Mouse (Mus musculus) embryonic facial prominence, embryonic 13.5 days (tissue): Measurements from ENCODE around the gene Pla2g12b. TPM values are rescaled to one million over a fixed set of nuclear protein-coding genes. Genes with fewer than 3 reads are reported as not detected.

Source experiments
- ATAC-seq: fragments of 200-750 bp; cut with Nextera tagmentation; 2 replicates; pipeline ENCODE4 v1.8.0; 2017; ENCODE audit warnings: low read depth; ENCODE audit not compliant: insufficient number of reproducible peaks, insufficient read depth, low FRiP score, low TSS enrichment
- H3K27ac ChIP-seq: fragments of 300-500 bp; sonication (generic); 2 replicates; pipeline ENCODE4 v1.5.1; 2015; ENCODE audit warnings: moderate library complexity, mild to moderate bottlenecking, inconsistent platforms
- H3K27me3 ChIP-seq: fragments of 300-500 bp; sonication (generic); 2 replicates; pipeline ENCODE4 v1.6.1; 2015; ENCODE audit warnings: mild to moderate bottlenecking, inconsistent platforms
- H3K36me3 ChIP-seq: fragments of 300-500 bp; sonication (generic); 2 replicates; pipeline ENCODE4 v1.6.1; 2015; ENCODE audit warnings: mild to moderate bottlenecking, inconsistent platforms
- H3K4me1 ChIP-seq: fragments of 300-500 bp; sonication (generic); 2 replicates; pipeline ENCODE4 v1.6.1; 2015; ENCODE audit warnings: inconsistent platforms
- H3K4me2 ChIP-seq: fragments of 300-500 bp; sonication (generic); 2 replicates; pipeline ENCODE4 v1.6.1; 2015; ENCODE audit warnings: moderate library complexity, mild to moderate bottlenecking, inconsistent platforms
- H3K4me3 ChIP-seq: fragments of 300-500 bp; sonication (generic); 2 replicates; pipeline ENCODE4 v1.5.1; 2015; ENCODE audit warnings: mild to moderate bottlenecking, inconsistent platforms
- H3K9ac ChIP-seq: fragments of 300-500 bp; sonication (generic); 2 replicates; pipeline ENCODE4 v1.6.1; 2015; ENCODE audit warnings: mild to moderate bottlenecking, inconsistent platforms
- H3K9me3 ChIP-seq: fragments of 300-500 bp; sonication (generic); 2 replicates; pipeline ENCODE4 v1.6.1; 2016; ENCODE audit warnings: inconsistent platforms
- WGBS: fragments of 180-500 bp; shearing (Covaris S2); methylation state at CpG from one replicate; pipeline ENCODE4 v1.1.7; 2015; ENCODE audit warnings: mixed read lengths; 5-methylcytosine and 5-hydroxymethylcytosine counted together
- polyA plus RNA-seq: library from polyadenylated mRNA; unstranded; fragments of >200 nt; fragmentation: Nextera tagmentation; extraction: Ambion mirVana; gene quantifications from 2 replicates; pipeline ENCODE4 v1.2.1, GENCODE M21; 2015

Pla2g12b gene
- polyA plus RNA-seq, result 0.65 TPM in 1 of 2 replicates, not detected in the other

DNA sequence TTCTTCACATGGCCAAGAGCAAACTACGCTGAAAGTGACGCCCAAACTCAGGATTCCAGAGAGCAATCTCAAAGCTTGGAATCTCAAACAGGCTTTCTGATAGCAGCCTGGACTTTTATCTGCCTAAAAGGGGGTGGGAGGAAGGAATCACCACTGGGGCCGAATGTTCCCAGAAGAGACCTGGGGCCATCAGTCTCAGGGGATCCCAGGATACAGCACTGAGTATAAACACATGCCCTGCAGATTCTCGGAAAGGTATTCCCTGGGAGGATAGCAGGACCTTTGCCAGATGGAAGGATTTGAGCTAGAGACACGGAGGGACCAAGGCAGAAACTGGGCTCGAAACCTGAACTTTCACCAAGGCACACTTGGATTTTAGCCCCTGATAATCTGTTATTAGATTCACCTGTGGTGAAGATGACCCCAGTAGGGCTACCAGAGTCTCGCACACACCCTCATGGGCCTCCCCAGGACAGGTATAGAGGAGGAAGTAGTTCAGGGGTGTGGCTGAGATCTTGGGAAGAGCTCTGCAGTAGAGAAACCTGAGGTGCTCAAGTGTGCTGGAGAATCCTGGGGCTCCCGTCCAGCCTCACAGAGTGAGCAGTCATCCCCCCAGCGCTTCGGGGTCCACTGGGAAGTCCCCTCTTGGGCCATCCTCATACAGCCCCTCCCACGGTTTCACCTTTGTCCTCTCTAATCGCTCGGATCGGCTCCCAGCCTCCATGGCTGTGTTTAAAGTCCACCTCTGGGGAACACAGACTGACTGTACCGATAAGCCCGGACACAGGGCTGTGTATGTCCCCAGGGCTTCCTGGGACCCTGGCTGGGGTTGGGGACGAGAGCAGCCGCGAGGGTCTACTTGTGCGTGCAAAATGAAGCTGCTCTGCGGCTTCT, at the start of gene Pla2g12b:
Gene Pla2g12b (plus strand): TSS at position 762 of the 894 bp plus-strand sequence.
- Histone ChIP-seq H3K9ac (no peak within 1 kb of the TSS), H3K27me3 (no peaks in the 10 kb centered on the region), H3K27ac (no peak within 1 kb of the TSS), H3K4me2 (no peak within 1 kb of the TSS), H3K4me1 (no peaks in the 10 kb centered on the region), H3K9me3 (0 out of 2 replicates have a peak, but pooled peaks cover 3% of the 10 kb centered on the region), H3K4me3 (no peak within 1 kb of the TSS), H3K36me3 (no peaks in the 10 kb centered on the region)
- ATAC-seq, result no peak
- WGBS, result 63% methylated on average over 21 of the region's 21 CpGs

DNA sequence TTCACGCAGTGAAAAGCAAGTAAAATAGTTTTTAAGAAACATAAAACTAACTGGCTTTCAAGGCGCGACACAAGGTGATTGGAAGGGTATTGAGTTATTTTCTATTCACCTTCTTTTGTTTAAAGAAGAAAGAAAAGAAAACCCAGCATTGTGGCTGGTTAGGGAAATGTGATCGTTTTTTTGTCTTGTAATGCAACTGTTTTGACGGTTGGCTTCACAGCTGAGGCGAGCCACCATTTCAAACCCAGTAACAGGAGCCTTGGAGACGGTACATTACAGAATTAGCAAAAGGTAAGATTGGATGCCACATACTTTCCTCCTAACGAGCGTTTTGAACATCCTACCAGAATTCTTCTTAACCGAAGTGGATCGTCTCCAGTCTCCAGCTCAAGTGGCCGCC, 49.3 kb upstream of the Pla2g12b start:
- WGBS, result 82% methylated on average over 12 of the region's 12 CpGs
- no peaks in the 10 kb centered on the region for H3K4me1 ChIP-seq
- no peak overlapping the region for H3K4me2 ChIP-seq
- no peaks in the 10 kb centered on the region for H3K27me3 ChIP-seq
- H3K27ac ChIP-seq, result no peak overlapping the region
- H3K9me3 ChIP-seq, result no peaks in the 10 kb centered on the region
- H3K9ac ChIP-seq, result no peak overlapping the region
- ATAC-seq, result no peak
- H3K36me3 ChIP-seq, result peaks cover 65% of the 10 kb centered on the region
- no peak overlapping the region for H3K4me3 ChIP-seq

DNA sequence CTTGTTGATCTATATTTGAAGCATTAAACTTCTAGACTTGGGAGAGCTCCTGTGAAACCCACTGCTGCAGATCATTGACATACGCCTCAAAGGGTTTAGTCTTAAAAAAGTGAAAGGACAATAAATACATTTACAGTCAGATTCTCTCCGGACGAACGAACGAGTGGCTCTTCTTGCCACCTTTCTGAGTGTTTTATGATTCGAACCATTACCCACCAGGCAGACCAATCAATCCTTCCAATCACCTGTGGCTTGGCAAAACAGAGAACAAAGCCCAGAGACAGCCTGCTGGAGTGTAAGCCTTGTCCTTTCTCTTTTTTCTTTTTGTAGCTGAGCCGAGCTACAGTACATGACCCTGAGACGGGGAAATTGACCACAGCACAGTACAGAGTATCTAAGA, 48.4 kb upstream of the Pla2g12b start:
- H3K36me3 ChIP-seq, result peaks cover 66% of the 10 kb centered on the region
- WGBS, result 89% methylated on average over 8 of the region's 8 CpGs

DNA sequence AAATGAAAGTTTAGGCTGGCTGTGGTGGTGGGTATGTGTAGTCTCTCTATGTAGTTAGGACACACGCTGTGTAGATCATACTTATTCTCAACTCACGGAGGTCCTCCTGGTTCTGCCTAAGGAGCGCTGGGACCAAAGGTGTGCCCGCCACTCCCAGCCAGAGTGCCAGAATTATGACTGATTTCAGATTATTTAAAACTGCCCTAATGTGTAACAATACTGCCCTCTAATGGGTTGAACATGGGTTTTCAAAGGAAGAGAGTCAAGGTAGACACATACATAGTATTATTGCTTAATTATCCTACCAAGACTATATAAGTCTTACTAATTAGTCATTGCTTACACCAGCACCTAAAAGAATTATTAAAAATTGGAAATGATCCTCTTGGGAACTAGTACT, 44.7 kb upstream of the Pla2g12b start:
- 92% methylated on average over 4 of the region's 4 CpGs for WGBS

More for the DNA sequence above, 48.4 kb upstream of the Pla2g12b start:
- Histone ChIP-seq H3K9ac (no peak overlapping the region), H3K4me1 (no peaks in the 10 kb centered on the region), H3K4me3 (no peak overlapping the region), H3K27ac (no peak overlapping the region), H3K27me3 (no peaks in the 10 kb centered on the region), H3K4me2 (no peak overlapping the region), H3K9me3 (no peaks in the 10 kb centered on the region)
- no peak for ATAC-seq

DNA sequence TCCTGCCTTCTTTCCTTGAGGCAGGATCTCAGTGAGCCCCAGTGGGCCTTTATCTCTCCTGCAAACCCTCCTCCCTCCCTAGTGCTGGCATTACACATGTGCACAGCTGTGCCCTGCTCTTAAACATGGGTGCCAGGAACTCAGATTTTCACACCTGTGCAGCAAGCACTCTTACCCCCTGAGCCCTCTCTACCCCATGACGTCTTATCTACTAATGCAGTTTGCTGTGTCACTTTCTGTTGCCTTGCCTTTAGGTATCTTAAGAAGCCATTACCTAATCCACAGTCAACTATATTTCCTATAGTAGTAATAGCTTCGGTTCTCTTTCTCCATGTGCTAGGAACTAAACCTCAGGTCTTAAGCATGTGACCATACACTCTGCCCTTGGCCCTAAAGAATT, 40.3 kb upstream of the Pla2g12b start:
- H3K36me3 ChIP-seq, result peaks cover 79% of the 10 kb centered on the region
- H3K9me3 ChIP-seq, result no peaks in the 10 kb centered on the region
- 89% methylated on average over 2 of the region's 2 CpGs for WGBS
- no peaks in the 10 kb centered on the region for H3K27me3 ChIP-seq
- H3K4me1 ChIP-seq, result no peaks in the 10 kb centered on the region
- no peak overlapping the region for H3K9ac ChIP-seq
- no peak overlapping the region for H3K27ac ChIP-seq
- no peak overlapping the region for H3K4me3 ChIP-seq
- no peak overlapping the region for H3K4me2 ChIP-seq
- ATAC-seq, result no peak

More for the DNA sequence above, 44.7 kb upstream of the Pla2g12b start:
- H3K9ac ChIP-seq, result no peak overlapping the region
- H3K27me3 ChIP-seq, result no peaks in the 10 kb centered on the region
- H3K36me3 ChIP-seq, result peaks cover 64% of the 10 kb centered on the region
- no peak overlapping the region for H3K4me3 ChIP-seq
- H3K27ac ChIP-seq, result no peak overlapping the region
- no peaks in the 10 kb centered on the region for H3K9me3 ChIP-seq
- ATAC-seq, result no peak
- H3K4me2 ChIP-seq, result no peak overlapping the region
- no peaks in the 10 kb centered on the region for H3K4me1 ChIP-seq

DNA sequence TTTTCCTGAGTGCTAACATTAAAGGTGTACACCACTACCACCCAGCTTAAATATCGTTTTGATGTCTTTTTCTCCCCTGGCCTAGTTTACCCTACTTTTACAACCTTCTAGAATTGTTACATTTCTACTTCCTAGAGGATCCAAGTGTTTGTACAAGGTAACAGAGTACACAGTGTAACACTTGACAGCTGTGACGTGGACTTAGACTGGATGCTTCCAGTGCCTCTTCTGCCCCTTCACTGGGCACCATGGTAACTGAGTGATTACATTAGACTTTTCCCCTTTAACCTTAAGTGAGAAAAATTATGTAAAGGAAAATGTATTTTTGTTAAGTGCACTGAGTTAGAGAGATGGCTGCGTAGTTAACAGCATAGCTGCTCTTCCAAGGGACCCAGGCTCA, 38.9 kb upstream of the Pla2g12b start:
- H3K4me1 ChIP-seq, result no peaks in the 10 kb centered on the region
- no peak overlapping the region for H3K4me3 ChIP-seq
- peaks cover 88% of the 10 kb centered on the region for H3K36me3 ChIP-seq
- ATAC-seq, result no peak
- H3K27me3 ChIP-seq, result no peaks in the 10 kb centered on the region
- no peak overlapping the region for H3K9ac ChIP-seq
- no peak overlapping the region for H3K27ac ChIP-seq
- H3K4me2 ChIP-seq, result no peak overlapping the region
- no peaks in the 10 kb centered on the region for H3K9me3 ChIP-seq
- WGBS, result 90% methylated on average over 3 of the region's 3 CpGs

DNA sequence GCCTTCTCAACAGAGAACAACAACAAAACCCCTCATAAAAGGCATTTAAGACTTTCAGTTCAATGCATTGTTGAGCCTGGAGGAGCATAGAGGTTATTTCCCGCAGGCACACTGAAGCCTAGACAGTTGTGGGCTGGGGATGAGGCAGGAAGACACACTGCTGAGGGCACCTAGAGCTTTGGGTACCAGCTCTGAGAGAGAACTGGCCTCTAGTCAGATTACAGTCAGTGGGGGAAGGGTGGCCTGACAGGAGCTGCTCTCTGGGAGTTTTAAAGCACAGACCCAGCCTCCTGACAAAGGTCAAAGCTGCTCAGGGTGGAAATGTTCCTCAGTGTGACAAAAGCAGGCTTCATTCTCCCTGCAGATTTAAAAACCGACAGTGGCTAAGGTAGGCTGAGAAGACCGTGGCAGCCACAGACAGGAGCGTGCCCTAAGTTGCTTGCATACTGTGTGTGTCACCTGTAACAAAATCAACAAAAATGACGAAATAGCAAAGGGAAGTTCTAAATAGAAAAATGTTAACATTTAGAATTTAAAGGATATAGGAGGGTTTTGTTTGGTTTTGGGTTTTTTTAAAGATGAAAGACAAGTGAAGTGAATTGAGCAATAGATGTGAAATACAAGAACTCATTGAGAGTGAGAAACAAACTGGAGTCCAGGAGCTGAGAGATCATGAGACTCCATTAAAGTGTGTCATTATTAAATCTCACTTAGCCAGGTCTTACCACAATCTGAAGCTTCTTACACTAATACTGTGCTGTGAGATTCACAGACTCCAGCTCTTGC, 37.5 kb upstream of the Pla2g12b start:
- no peak overlapping the region for H3K4me3 ChIP-seq
- 83% methylated on average over 5 of the region's 5 CpGs for WGBS
- peaks cover 93% of the 10 kb centered on the region for H3K36me3 ChIP-seq

DNA sequence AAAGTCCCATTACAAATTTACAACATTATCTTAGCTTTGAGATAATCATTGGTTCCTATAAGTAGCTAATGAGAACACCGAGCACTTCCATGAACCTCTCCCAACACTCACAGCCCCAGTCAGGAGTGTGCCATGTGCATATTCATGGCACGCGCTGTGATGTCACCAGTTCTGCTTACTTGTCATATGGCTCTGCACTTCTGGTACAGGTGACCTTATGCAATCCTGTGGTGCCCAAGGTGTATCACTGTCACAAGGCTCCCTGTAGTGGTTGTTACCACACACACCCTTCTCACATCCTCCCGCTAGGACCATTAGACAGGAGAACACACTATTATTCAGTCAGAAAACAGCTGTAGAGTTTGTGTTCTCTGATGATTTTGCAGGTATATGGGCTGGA, 36.7 kb upstream of the Pla2g12b start:
- 96% methylated on average over 4 of the region's 4 CpGs for WGBS
- no peak for ATAC-seq

More for the DNA sequence above, 37.5 kb upstream of the Pla2g12b start:
- Histone ChIP-seq H3K4me1 (no peaks in the 10 kb centered on the region), H3K27ac (no peak overlapping the region), H3K27me3 (no peaks in the 10 kb centered on the region), H3K4me2 (no peak overlapping the region), H3K9me3 (no peaks in the 10 kb centered on the region), H3K9ac (no peak overlapping the region)
- no peak for ATAC-seq

DNA sequence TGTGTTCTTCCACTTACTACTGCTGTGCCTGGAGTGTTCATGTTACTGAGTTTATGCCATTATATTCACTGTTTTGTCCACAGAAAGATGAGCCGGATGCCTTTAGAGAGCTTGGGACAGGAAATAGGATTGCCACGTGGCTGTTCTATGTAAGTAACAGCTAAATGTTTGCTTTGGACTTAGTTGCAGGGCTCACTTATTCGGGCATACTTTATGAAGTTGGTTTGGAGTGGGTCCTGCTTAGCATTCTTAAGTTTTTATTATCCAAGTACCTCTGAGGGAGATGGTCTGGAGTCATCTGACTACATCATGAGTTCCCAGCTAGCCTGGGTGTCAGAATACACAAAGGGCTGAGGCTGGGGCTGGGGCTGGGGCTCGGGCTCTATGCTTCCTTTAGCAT, 36.3 kb upstream of the Pla2g12b start:
- Histone ChIP-seq H3K9me3 (no peaks in the 10 kb centered on the region), H3K4me1 (no peaks in the 10 kb centered on the region), H3K9ac (no peak overlapping the region), H3K27ac (no peak overlapping the region), H3K36me3 (peaks cover 93% of the 10 kb centered on the region), H3K4me3 (no peak overlapping the region), H3K27me3 (no peaks in the 10 kb centered on the region), H3K4me2 (no peak overlapping the region)
- WGBS, result 75% methylated on average over 4 of the region's 4 CpGs
- ATAC-seq, result no peak

More for the DNA sequence above, 36.7 kb upstream of the Pla2g12b start:
- Histone ChIP-seq H3K27ac (no peak overlapping the region), H3K9ac (no peak overlapping the region), H3K36me3 (peaks cover 95% of the 10 kb centered on the region), H3K4me1 (no peaks in the 10 kb centered on the region), H3K4me2 (no peak overlapping the region), H3K27me3 (no peaks in the 10 kb centered on the region), H3K4me3 (no peak overlapping the region), H3K9me3 (no peaks in the 10 kb centered on the region)

DNA sequence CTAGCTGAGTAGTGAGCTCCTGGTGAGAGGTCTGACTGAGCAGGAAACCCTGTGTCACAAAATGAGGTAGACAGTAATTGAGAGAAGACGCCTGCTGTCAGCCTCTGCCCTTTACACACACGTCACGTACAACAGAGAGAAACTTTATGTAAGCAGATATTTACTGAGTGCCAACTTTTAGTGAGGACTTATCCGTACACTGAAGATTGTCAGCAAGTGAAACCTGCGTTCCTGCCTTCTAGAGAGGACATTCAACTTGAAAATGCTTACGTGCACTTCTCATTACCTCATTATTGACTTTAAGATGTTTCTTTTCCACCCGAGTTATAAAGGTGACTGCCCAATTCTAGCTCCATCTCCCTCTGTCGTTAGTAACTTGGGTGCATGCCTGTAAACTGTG, 34.7 kb upstream of the Pla2g12b start:
- Histone ChIP-seq H3K4me1 (no peaks in the 10 kb centered on the region), H3K9me3 (no peaks in the 10 kb centered on the region), H3K4me2 (no peak overlapping the region), H3K27me3 (no peaks in the 10 kb centered on the region), H3K4me3 (no peak overlapping the region), H3K36me3 (peaks cover 94% of the 10 kb centered on the region), H3K27ac (no peak overlapping the region), H3K9ac (no peak overlapping the region)
- no peak for ATAC-seq
- WGBS, result 88% methylated on average over 8 of the region's 8 CpGs

DNA sequence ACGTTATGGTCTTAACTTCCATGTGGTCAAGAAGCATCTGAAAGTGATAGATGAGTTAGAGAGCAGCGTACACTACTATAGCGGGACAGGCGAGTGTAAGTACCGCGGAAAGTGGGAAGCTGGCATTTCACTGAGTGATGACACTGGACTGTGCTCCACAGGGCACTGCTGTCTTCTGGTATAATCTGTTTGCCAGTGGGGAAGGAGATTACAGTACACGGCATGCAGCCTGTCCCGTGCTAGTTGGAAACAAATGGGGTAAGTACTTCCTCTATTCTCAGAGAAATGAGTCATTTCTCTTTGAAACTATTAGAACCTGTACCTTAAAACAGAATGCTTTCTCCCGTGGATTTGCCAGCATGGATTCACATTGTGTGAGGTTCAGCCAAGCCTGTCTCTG, 34.0 kb upstream of the Pla2g12b start:
- Histone ChIP-seq H3K27me3 (no peaks in the 10 kb centered on the region), H3K36me3 (peaks cover 94% of the 10 kb centered on the region), H3K4me1 (no peaks in the 10 kb centered on the region), H3K9me3 (no peaks in the 10 kb centered on the region), H3K9ac (no peak overlapping the region), H3K4me2 (no peak overlapping the region), H3K4me3 (no peak overlapping the region), H3K27ac (no peak overlapping the region)
- WGBS, result 91% methylated on average over 9 of the region's 9 CpGs
- no peak for ATAC-seq
